Mouse (Mus musculus): ENCODE results near the gene Zdhhc14. TPM values are rescaled to one million over a fixed set of nuclear protein-coding genes. Genes with fewer than 3 reads are reported as not detected.
A peak's percentile ranks its signal among the peaks of the same experiment; 100 is the strongest.

The Zdhhc14 gene
- total and polyA plus RNA-seq, 3 experiments = 0.34 to 1.3 (median 0.35) TPM

DNA sequence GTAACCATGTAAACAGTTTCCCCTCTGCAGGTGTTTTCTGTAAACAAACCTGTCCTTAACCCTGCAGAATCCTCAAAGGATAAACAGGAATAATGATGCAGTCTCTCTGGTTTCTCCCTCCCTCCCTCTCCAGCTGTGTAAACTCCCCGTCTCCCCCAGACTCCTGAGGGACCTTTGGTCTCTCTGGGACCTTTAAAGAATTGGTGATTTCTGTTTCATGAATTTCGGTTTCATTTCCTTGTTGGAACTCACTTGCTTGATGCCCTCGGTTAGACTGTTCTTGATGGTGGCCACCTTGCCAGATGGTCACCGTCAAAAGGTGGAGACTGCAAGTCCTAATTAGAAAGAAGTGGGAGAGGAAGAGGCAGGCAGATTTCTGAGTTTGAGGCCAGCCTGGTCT, 8.9 kb upstream of the Zdhhc14 start:
- H3K9me3 ChIP-seq (replicated peaks; ENCODE audit: low read length) = peaks cover 13% of the 10 kb centered on the region
- no peaks in the 10 kb centered on the region for H3K36me3 ChIP-seq (replicated peaks in 1 of 2; ENCODE audit: control insufficient read depth in 1 of 2, insufficient read depth in 1 of 2, low read length in 1 of 2)
- no peak overlapping the region for H3K4me3 ChIP-seq (replicated peaks in 1 of 3; ENCODE audit: low read depth in 2 of 3, low read length in 2 of 3, poor library complexity in 1 of 3)
- peak; percentile 54 for DNase-seq (ENCODE audit: extremely low read depth)
- no peaks in the 10 kb centered on the region for H3K79me2 ChIP-seq (replicated peaks; ENCODE audit: control insufficient read depth, extremely low read depth, insufficient read depth, poor library complexity, severe bottlenecking)
- in situ Hi-C loops (cut with MboI; ENCODE audit: low pct_ligation_motif_present, low pct_unique_long_range_greater_than_20kb, low sequenced_read_pairs) = no loop called here
- H3K4me1 ChIP-seq (ENCODE audit: control insufficient read depth in 1 of 2, insufficient read depth in 2 of 2) = peaks cover 0 to 21% of the 10 kb centered on the region in 2 experiments; a peak in 2 of 4 replicates
- no peak for TF ChIP-seq RAD21 (IDR thresholded peaks at IDR 0.05; ENCODE audit: low read depth, low read length)
- peak; percentile 61; the same call in 1 of the 2 replicates for TF ChIP-seq TCF12 (IDR thresholded peaks at IDR 0.05; ENCODE audit: low read depth, low read length)
- 0 out of 2 replicates have a peak, but pooled peaks have one; percentile 46 for TF ChIP-seq RCOR1 (conservative IDR thresholded peaks at IDR 0.05; ENCODE audit: low read depth, low read length)
- no peak; the same call in 1 of the 2 replicates for TF ChIP-seq ZNF384 (IDR thresholded peaks at IDR 0.05; ENCODE audit: low read depth, low read length)
- TF ChIP-seq CTCF (conservative IDR thresholded peaks at IDR 0.05 in 1 of 2, IDR thresholded peaks at IDR 0.05 in 1 of 2; ENCODE audit: low read depth in 2 of 2, low read length in 2 of 2) = no peak
- peak; percentile 77; the same call in 1 of the 2 replicates for TF ChIP-seq IRF4 (IDR thresholded peaks at IDR 0.05; ENCODE audit: low read depth, low read length)
- peak; percentile 79 for TF ChIP-seq EP300 (IDR thresholded peaks at IDR 0.05; ENCODE audit: low read length)
- TF ChIP-seq ETS1 (conservative IDR thresholded peaks at IDR 0.05; ENCODE audit: low read depth, low read length) = peak; percentile 55
- 0 out of 2 replicates have a peak, but pooled peaks have one; percentile 17 for TF ChIP-seq BHLHE40 (IDR thresholded peaks at IDR 0.05; ENCODE audit: low read depth, low read length)
- TF ChIP-seq MEF2A (IDR thresholded peaks at IDR 0.05; ENCODE audit: borderline replicate concordance, low read depth, low read length) = 0 out of 2 replicates have a peak, but pooled peaks have one; percentile 17
- TF ChIP-seq MAFK (IDR thresholded peaks at IDR 0.05; ENCODE audit: insufficient replicate concordance, low read length) = 0 out of 2 replicates have a peak, but pooled peaks have one; percentile 5
- H3K9ac ChIP-seq (ENCODE audit: insufficient read depth, low read depth) = no peak overlapping the region
- dilution Hi-C loops (cut with MboI; ENCODE audit: extremely low pct_ligation_motif_present, extremely low pct_unique_long_range_greater_than_20kb, low sequenced_read_pairs) = no loop called here
- H3K27me3 ChIP-seq (replicated peaks) = peaks cover 11% of the 10 kb centered on the region
- peak overlapping the region; percentile 16; the same call in 1 of the 2 replicates for H3K4me2 ChIP-seq (ENCODE audit: insufficient read depth, low read depth, poor library complexity, severe bottlenecking)
- no peak overlapping the region for H3K27ac ChIP-seq (ENCODE audit: insufficient read depth, low read depth)

DNA sequence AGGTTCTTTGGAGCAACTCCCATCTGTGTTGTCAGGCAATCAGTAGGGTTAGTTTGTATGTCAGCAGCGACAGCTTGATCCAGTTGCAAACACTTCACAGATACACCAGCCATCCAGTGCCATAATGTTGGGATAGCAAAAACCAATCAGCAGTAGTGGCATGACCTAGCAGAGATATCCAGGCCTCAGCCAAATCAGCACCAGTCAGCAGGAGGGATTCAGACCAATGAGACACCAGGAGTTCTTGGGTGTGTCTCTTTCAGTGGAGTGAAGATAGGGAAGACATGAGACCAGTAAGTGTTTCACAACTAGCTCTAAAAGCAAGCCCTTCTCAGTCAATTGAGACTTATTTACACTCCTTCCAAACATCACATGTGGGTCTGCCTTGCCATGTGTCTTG, 7.7 kb upstream of the Zdhhc14 start:
- Histone ChIP-seq H3K4me2 (ENCODE audit: insufficient read depth, low read depth, poor library complexity, severe bottlenecking) (no peak overlapping the region), H3K4me1 (ENCODE audit: control insufficient read depth in 1 of 2, insufficient read depth in 2 of 2) (peaks cover 0 to 21% of the 10 kb centered on the region in 2 experiments; a peak in 2 of 4 replicates), H3K79me2 (replicated peaks; ENCODE audit: control insufficient read depth, extremely low read depth, insufficient read depth, poor library complexity, severe bottlenecking) (no peaks in the 10 kb centered on the region), H3K27ac (ENCODE audit: insufficient read depth, low read depth) (no peak overlapping the region), H3K4me3 (replicated peaks in 1 of 3; ENCODE audit: low read depth in 2 of 3, low read length in 2 of 3, poor library complexity in 1 of 3) (no peak overlapping the region), H3K9me3 (replicated peaks; ENCODE audit: low read length) (peaks cover 13% of the 10 kb centered on the region), H3K9ac (ENCODE audit: insufficient read depth, low read depth) (no peak overlapping the region), H3K27me3 (replicated peaks) (peaks cover 15% of the 10 kb centered on the region), H3K36me3 (replicated peaks in 1 of 2; ENCODE audit: control insufficient read depth in 1 of 2, insufficient read depth in 1 of 2, low read length in 1 of 2) (no peaks in the 10 kb centered on the region)
- TF ChIP-seq SIN3A (IDR thresholded peaks at IDR 0.05; ENCODE audit: low read length) = no peak
- no peak for TF ChIP-seq GABPA (IDR thresholded peaks at IDR 0.05; ENCODE audit: insufficient replicate concordance, low read depth, low read length)
- TF ChIP-seq PAX5 (IDR thresholded peaks at IDR 0.05; ENCODE audit: low read length) = no peak
- no peak for TF ChIP-seq KAT2A (IDR thresholded peaks at IDR 0.05; ENCODE audit: insufficient replicate concordance, low read length)
- TF ChIP-seq USF1 (IDR thresholded peaks at IDR 0.05; ENCODE audit: low read depth, low read length) = no peak
- TF ChIP-seq MAX (IDR thresholded peaks at IDR 0.05; ENCODE audit: low read length) = no peak
- no peak for TF ChIP-seq NRF1 (IDR thresholded peaks at IDR 0.05; ENCODE audit: low read depth, low read length)
- no peak for TF ChIP-seq ZNF384 (IDR thresholded peaks at IDR 0.05; ENCODE audit: low read depth, low read length)
- no peak for DNase-seq (ENCODE audit: extremely low read depth)
- in situ Hi-C loops (cut with MboI; ENCODE audit: low pct_ligation_motif_present, low pct_unique_long_range_greater_than_20kb, low sequenced_read_pairs) = no loop called here
- dilution Hi-C loops (cut with MboI; ENCODE audit: extremely low pct_ligation_motif_present, extremely low pct_unique_long_range_greater_than_20kb, low sequenced_read_pairs) = no loop called here

Data from CH12.LX (cell line).